Mouse (Mus musculus) spleen, embryonic (tissue): ENCODE measurements around the gene Adamtsl5.
"Not testable (repeated sequence)": the region's sequence is repeated elsewhere in the genome, so short reads cannot be mapped to it uniquely, and the experiment has no call there.

ENCODE experiments used
- CTCF ChIA-PET: fragments of 350-600 bp; sonication (Branson Sonifier 250); formaldehyde crosslinking; loops from one replicate; lab custom pipeline; 2022; lab: Charles Lee

Gene Adamtsl5

GRCm38 (mm10) chr10:80374063-80374462 lies 25.9 kb upstream of the Adamtsl5 start:
- CTCF ChIA-PET, result interaction anchor here (0.7 to 1.2 kb wide), 3 partner anchors 14 to 793 kb away, joined by 3 to 4 read pairs (median 4); no protein-coding TSS in a partner anchor

- CTCF ChIA-PET, result interaction anchor here (0.6 kb wide), 1 partner anchor 134 kb away, joined by 12 read pairs; no protein-coding TSS in a partner anchor
These were observed 24.5 kb upstream of the Adamtsl5 start for GRCm38 (mm10) chr10:80372706-80373105.

GRCm38 (mm10) chr10:80371983-80372382 lies 23.8 kb upstream of the Adamtsl5 start:
- CTCF ChIA-PET, result no interaction called here

GRCm38 (mm10) chr10:80371411-80371966 lies 23.3 kb upstream of the Adamtsl5 start:
- CTCF ChIA-PET, result no interaction called here

- CTCF ChIA-PET, result interaction anchor here (0.5 kb wide), 1 partner anchor 793 kb away, joined by 3 read pairs; no protein-coding TSS in a partner anchor
These were observed 22.0 kb upstream of the Adamtsl5 start for GRCm38 (mm10) chr10:80369995-80370747.

GRCm38 (mm10) chr10:80368392-80368791 lies 20.2 kb upstream of the Adamtsl5 start:
- CTCF ChIA-PET, result interaction anchor here (0.7 kb wide), 1 partner anchor 21 kb away, joined by 3 read pairs; no protein-coding TSS in a partner anchor

GRCm38 (mm10) chr10:80367954-80368353 lies 19.7 kb upstream of the Adamtsl5 start:
- CTCF ChIA-PET, result interaction anchor here (0.7 kb wide), 1 partner anchor 21 kb away, joined by 3 read pairs; no protein-coding TSS in a partner anchor

- CTCF ChIA-PET, result interaction anchor here (0.7 kb wide), 1 partner anchor 931 kb away, joined by 3 read pairs; no protein-coding TSS in a partner anchor
These were observed 17.5 kb upstream of the Adamtsl5 start for GRCm38 (mm10) chr10:80365736-80366135.

GRCm38 (mm10) chr10:80363734-80364133 lies 15.5 kb upstream of the Adamtsl5 start:
- CTCF ChIA-PET, result no interaction called here

- CTCF ChIA-PET, result interaction anchor here (0.7 kb wide), 1 partner anchor 11 kb away, joined by 3 read pairs; no protein-coding TSS in a partner anchor
These were observed 9.9 kb upstream of the Adamtsl5 start for GRCm38 (mm10) chr10:80357994-80358639.

GRCm38 (mm10) chr10:80357336-80357735 lies 9.1 kb upstream of the Adamtsl5 start:
- CTCF ChIA-PET, result no interaction called here

- CTCF ChIA-PET, result no interaction called here
These were observed 8.5 kb upstream of the Adamtsl5 start for GRCm38 (mm10) chr10:80356737-80357136.

- CTCF ChIA-PET, result no interaction called here
These were observed 7.9 kb upstream of the Adamtsl5 start, which contains the start of gene Plk5 for GRCm38 (mm10) chr10:80356001-80356682. Plk5 (plus strand) TSS chr10:80356459.

GRCm38 (mm10) chr10:80355431-80355830 lies 7.2 kb upstream of the Adamtsl5 start:
- CTCF ChIA-PET, result no interaction called here

GRCm38 (mm10) chr10:80352727-80353126 lies 4.5 kb upstream of the Adamtsl5 start:
- CTCF ChIA-PET, result no interaction called here

- CTCF ChIA-PET, result no interaction called here
These were observed 3.7 kb upstream of the Adamtsl5 start for GRCm38 (mm10) chr10:80351896-80352295.

GRCm38 (mm10) chr10:80350292-80350691 lies 2.1 kb upstream of the Adamtsl5 start:
- CTCF ChIA-PET, result interaction anchor here (0.6 kb wide), 2 partner anchors 36 to 459 kb away, joined by 3 read pairs; no protein-coding TSS in a partner anchor

- CTCF ChIA-PET, result interaction anchor here (0.8 kb wide), 1 partner anchor 12 kb away, joined by 5 read pairs; no protein-coding TSS in a partner anchor
These were observed 769 bp upstream of the Adamtsl5 start for GRCm38 (mm10) chr10:80348981-80349380.

GRCm38 (mm10) chr10:80347514-80347967 lies 671 bp downstream of the Adamtsl5 start:
- CTCF ChIA-PET, result interaction anchor here (0.6 kb wide), 1 partner anchor 21 kb away, joined by 3 read pairs; no protein-coding TSS in a partner anchor

GRCm38 (mm10) chr10:80345929-80346328 lies 2.3 kb downstream of the Adamtsl5 start:
- CTCF ChIA-PET, result not testable (repeated sequence)

- CTCF ChIA-PET, result interaction anchor here (0.5 to 0.6 kb wide), 2 partner anchors 46 to 88 kb away, joined by 3 to 6 read pairs; no protein-coding TSS in a partner anchor
These were observed 3.1 kb downstream of the Adamtsl5 start for GRCm38 (mm10) chr10:80345122-80345521.
